Mouse (Mus musculus) hindbrain, embryonic 14.5 days (tissue): ENCODE data around the gene Sema6c. TPM values are rescaled to one million over a fixed set of nuclear protein-coding genes. Genes with fewer than 3 reads are reported as not detected.
A peak's percentile ranks its signal among the peaks of the same experiment; 100 is the strongest.
"Not testable (repeated sequence)": the region's sequence is repeated elsewhere in the genome, so short reads cannot be mapped to it uniquely, and the experiment has no call there.

Experiments
- ATAC-seq: fragments of 200-750 bp; cut with Nextera tagmentation; 2 replicates; pipeline ENCODE4 v1.8.0; 2017; ENCODE audit warnings: moderate number of reproducible peaks, mild to moderate bottlenecking, moderate TSS enrichment, moderate library complexity; ENCODE audit not compliant: low FRiP score
- DNase-seq: peaks from one replicate; pipeline ENCODE4 v3.0.0-alpha.2; 2015; ENCODE audit warnings: low spot score
- H3K27ac ChIP-seq: fragments of 300-500 bp; sonication (generic); 2 replicates; pipeline ENCODE4 v1.5.1; 2014; ENCODE audit warnings: mild to moderate bottlenecking, moderate library complexity
- H3K27me3 ChIP-seq: fragments of 300-500 bp; sonication (generic); 2 replicates; pipeline ENCODE4 v1.6.1; 2014; ENCODE audit warnings: mild to moderate bottlenecking, low read length, mixed read lengths; ENCODE audit not compliant: control insufficient read depth, insufficient read depth
- H3K36me3 ChIP-seq: fragments of 300-500 bp; sonication (generic); replicated peaks from 2 replicates; pipeline ENCODE4 v1.6.1; 2014; ENCODE audit not compliant: control insufficient read depth, insufficient read depth
- H3K4me1 ChIP-seq: fragments of 300-500 bp; sonication (generic); replicated peaks from 2 replicates; pipeline ENCODE4 v1.6.1; 2014; ENCODE audit warnings: antibody characterized with exemption, low read length, mixed read lengths; ENCODE audit not compliant: control insufficient read depth, insufficient read depth
- H3K4me2 ChIP-seq: fragments of 300-500 bp; sonication (generic); replicated peaks from 2 replicates; pipeline ENCODE4 v1.6.1; 2014; ENCODE audit warnings: mild to moderate bottlenecking, moderate library complexity
- H3K4me3 ChIP-seq: fragments of 300-500 bp; sonication (generic); replicated peaks from 2 replicates; pipeline ENCODE4 v1.5.1; 2014; ENCODE audit warnings: mild to moderate bottlenecking, low read length
- H3K9ac ChIP-seq: fragments of 300-500 bp; sonication (generic); 2 replicates; pipeline ENCODE4 v1.6.1; 2014
- H3K9me3 ChIP-seq: fragments of 300-500 bp; sonication (generic); 2 replicates; pipeline ENCODE4 v1.6.1; 2016; ENCODE audit warnings: low read length; ENCODE audit not compliant: control insufficient read depth
- WGBS: fragments of 180-500 bp; shearing (Covaris S2); extraction: QIAGEN DNeasy Blood & Tissue Kit; methylation state at CpG from one replicate; pipeline ENCODE4 v1.1.7; 2014; 5-methylcytosine and 5-hydroxymethylcytosine counted together
- polyA plus RNA-seq: library from polyadenylated mRNA; unstranded; fragments of >200 nt; fragmentation: Nextera tagmentation; extraction: Ambion mirVana; gene quantifications from 2 replicates; pipeline ENCODE4 v1.2.1, GENCODE M21; 2014

The Sema6c gene
- polyA plus RNA-seq, 1 experiment from 2014 or later = 35.8 TPM

GRCm38 (mm10) chr3:95132389-95132788 lies 27.9 kb upstream of the Sema6c start:
- whole genome bisulfite sequencing = 86% methylated on average over 2 of the region's 2 CpGs
- not testable (repeated sequence) for H3K4me3 ChIP-seq, H3K9me3 ChIP-seq, H3K27me3 ChIP-seq, ATAC-seq, DNase-seq, H3K4me2 ChIP-seq, H3K9ac ChIP-seq, H3K27ac ChIP-seq
- peaks cover 29% of the 10 kb centered on the region for H3K36me3 ChIP-seq
- peaks cover 13% of the 10 kb centered on the region for H3K4me1 ChIP-seq

- peaks cover 29% of the 10 kb centered on the region for H3K36me3 ChIP-seq
- no peaks in the 10 kb centered on the region for H3K9me3 ChIP-seq
- ATAC-seq (peak; percentile 9; the same call in 1 of the 2 replicates), DNase-seq (no peak)
- no peaks in the 10 kb centered on the region for H3K27me3 ChIP-seq
- peak overlapping the region; percentile 73 for H3K27ac ChIP-seq
- 62% methylated on average over 11 of the region's 11 CpGs for WGBS
- peaks cover 13% of the 10 kb centered on the region for H3K4me1 ChIP-seq
- peak overlapping the region; percentile 43 for H3K4me3 ChIP-seq
- H3K9ac ChIP-seq = peak overlapping the region; percentile 63
- H3K4me2 ChIP-seq = peak overlapping the region; percentile 81
These were observed 27.1 kb upstream of the Sema6c start for GRCm38 (mm10) chr3:95133176-95133575.

GRCm38 (mm10) chr3:95133680-95134101 lies 26.6 kb upstream of the Sema6c start, which contains the start of the genes Scnm1 and Lysmd1:
Gene Scnm1 (minus strand): TSS chr3:95134011.
Gene Lysmd1 (plus strand): TSS chr3:95134088.
- Histone ChIP-seq H3K4me3 (peak within 1 kb of the TSS; percentile 43), H3K36me3 (peaks cover 29% of the 10 kb centered on the region), H3K9me3 (no peaks in the 10 kb centered on the region), H3K27me3 (no peaks in the 10 kb centered on the region), H3K9ac (peak within 1 kb of the TSS; percentile 63), H3K4me2 (peak within 1 kb of the TSS; percentile 81), H3K4me1 (peaks cover 13% of the 10 kb centered on the region), H3K27ac (peak within 1 kb of the TSS; percentile 73)
- under 1% methylated on average over 20 of the region's 20 CpGs for WGBS
- ATAC-seq = peak; percentile 94
- DNase-seq = peak; percentile 94

- ATAC-seq = peak; percentile 55
- no CpG with 5 or more reads among the region's 12 CpGs for WGBS
- H3K27ac ChIP-seq, H3K9me3 ChIP-seq, H3K27me3 ChIP-seq, H3K4me2 ChIP-seq, DNase-seq, H3K9ac ChIP-seq: not testable (repeated sequence)
- Histone ChIP-seq H3K4me1 (peaks cover 13% of the 10 kb centered on the region), H3K4me3 (peak overlapping the region; percentile 43), H3K36me3 (peaks cover 27% of the 10 kb centered on the region)
These were observed 26.1 kb upstream of the Sema6c start for GRCm38 (mm10) chr3:95134133-95134532.

GRCm38 (mm10) chr3:95135023-95135422 lies 25.2 kb upstream of the Sema6c start:
- Histone ChIP-seq H3K4me1 (peaks cover 13% of the 10 kb centered on the region), H3K36me3 (peaks cover 26% of the 10 kb centered on the region), H3K4me3 (peak overlapping the region; percentile 32), H3K9me3 (no peaks in the 10 kb centered on the region), H3K27ac (no peak overlapping the region), H3K9ac (peak overlapping the region; percentile 46), H3K27me3 (no peaks in the 10 kb centered on the region), H3K4me2 (peak overlapping the region; percentile 60)
- no peak for ATAC-seq
- DNase-seq = no peak
- WGBS = 34% methylated on average over 6 of the region's 6 CpGs

GRCm38 (mm10) chr3:95135433-95136052 lies 24.7 kb upstream of the Sema6c start:
- no peak for ATAC-seq
- H3K27me3 ChIP-seq = no peaks in the 10 kb centered on the region
- H3K9me3 ChIP-seq = no peaks in the 10 kb centered on the region
- H3K9ac ChIP-seq = peak overlapping the region; percentile 46; the same call in 1 of the 2 replicates
- peaks cover 13% of the 10 kb centered on the region for H3K4me1 ChIP-seq
- peak overlapping the region; percentile 60 for H3K4me2 ChIP-seq
- peaks cover 26% of the 10 kb centered on the region for H3K36me3 ChIP-seq
- peak overlapping the region; percentile 32; the same call in 1 of the 2 replicates for H3K4me3 ChIP-seq
- no peak overlapping the region for H3K27ac ChIP-seq
- 91% methylated on average over 7 of the region's 7 CpGs for WGBS
- no peak for DNase-seq

- H3K4me3 ChIP-seq = no peak overlapping the region
- H3K4me2 ChIP-seq = no peak overlapping the region
- peaks cover 13% of the 10 kb centered on the region for H3K4me1 ChIP-seq
- 96% methylated on average over 3 of the region's 3 CpGs for WGBS
- ATAC-seq (no peak), DNase-seq (no peak)
- H3K9me3 ChIP-seq = no peaks in the 10 kb centered on the region
- no peak overlapping the region for H3K27ac ChIP-seq
- no peaks in the 10 kb centered on the region for H3K27me3 ChIP-seq
- peaks cover 25% of the 10 kb centered on the region for H3K36me3 ChIP-seq
- no peak overlapping the region for H3K9ac ChIP-seq
These were observed 23.9 kb upstream of the Sema6c start for GRCm38 (mm10) chr3:95136336-95136735.

- peaks cover 8% of the 10 kb centered on the region for H3K4me1 ChIP-seq
- 74% methylated on average over 25 of the region's 25 CpGs for WGBS
- H3K27me3 ChIP-seq = no peaks in the 10 kb centered on the region
- H3K27ac ChIP-seq = no peak overlapping the region
- ATAC-seq (no peak), DNase-seq (no peak)
- peaks cover 18% of the 10 kb centered on the region; the same call in 1 of the 2 replicates for H3K36me3 ChIP-seq
- no peak overlapping the region for H3K9ac ChIP-seq
- no peak overlapping the region for H3K4me3 ChIP-seq
- no peak overlapping the region for H3K4me2 ChIP-seq
- no peaks in the 10 kb centered on the region for H3K9me3 ChIP-seq
These were observed 20.5 kb upstream of the Sema6c start for GRCm38 (mm10) chr3:95139586-95140288.

GRCm38 (mm10) chr3:95140289-95140595 lies 20.0 kb upstream of the Sema6c start:
- WGBS = 60% methylated on average over 18 of the region's 18 CpGs
- no peak overlapping the region for H3K27ac ChIP-seq
- no peaks in the 10 kb centered on the region for H3K9me3 ChIP-seq
- DNase-seq (no peak), ATAC-seq (no peak)
- H3K9ac ChIP-seq = no peak overlapping the region
- no peak overlapping the region for H3K4me2 ChIP-seq
- H3K4me3 ChIP-seq = no peak overlapping the region
- H3K36me3 ChIP-seq = peaks cover 18% of the 10 kb centered on the region; the same call in 1 of the 2 replicates
- H3K27me3 ChIP-seq = no peaks in the 10 kb centered on the region
- peaks cover 3% of the 10 kb centered on the region for H3K4me1 ChIP-seq
